Mouse (Mus musculus): ENCODE measurements around the gene Ank3.

DNA sequence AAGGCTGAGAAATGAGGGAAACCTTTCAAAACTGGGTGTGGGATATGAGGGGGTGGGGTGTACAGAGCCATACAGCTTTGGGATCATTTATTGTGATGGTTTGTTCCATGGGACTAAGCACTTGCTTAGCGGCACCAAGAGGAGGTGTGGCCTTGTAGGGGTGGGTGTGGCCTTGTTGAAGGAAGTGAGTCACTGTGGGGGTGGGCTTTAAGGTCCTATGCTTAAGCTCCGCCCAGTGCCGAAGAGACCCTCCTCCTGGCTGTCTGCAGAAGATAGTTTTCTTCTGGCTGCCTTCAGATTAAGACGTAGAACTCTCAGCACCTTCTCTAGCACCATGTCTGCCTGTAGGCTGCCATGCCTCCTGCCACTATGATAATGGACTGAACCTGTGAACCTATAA is 9.1 kb upstream of the Ank3 start:
- TF ChIP-seq CTCF (IDR thresholded peaks at IDR 0.05; ENCODE audit: low read depth, low read length): no peak
- TF ChIP-seq POLR2A (IDR thresholded peaks at IDR 0.05; ENCODE audit: extremely low read depth, insufficient read depth, low read length): no peak

Data from liver, adult 2 months (tissue).